Mouse (Mus musculus): Measurements from ENCODE around the gene Baiap2l2.

- no peak for TF ChIP-seq FLI1 (IDR thresholded peaks at IDR 0.05; ENCODE audit: low read length)
- no peak for TF ChIP-seq GATA1 (IDR thresholded peaks at IDR 0.05; ENCODE audit: borderline replicate concordance, low read length)
These were observed 76.4 kb downstream of the Baiap2l2 start for GRCm38 (mm10) chr15:79208758-79209439.

Measured in megakaryocyte, embryonic 14.5 days (primary cell).